Mouse (Mus musculus) embryonic facial prominence, embryonic 13.5 days (tissue): ENCODE measurements at regions not wholly inside any gene's neighbourhood (a gene's known extent, or its start where the extent isn't known, plus 50 kb on each side); places are given as distances from the start of the nearest gene placed in this dataset.

ENCODE experiments used
- ATAC-seq: fragments of 200-750 bp; cut with Nextera tagmentation; 2 replicates; pipeline ENCODE4 v1.8.0; 2017; ENCODE audit warnings: low read depth; ENCODE audit not compliant: insufficient number of reproducible peaks, insufficient read depth, low FRiP score, low TSS enrichment
- H3K27ac ChIP-seq: fragments of 300-500 bp; sonication (generic); 2 replicates; pipeline ENCODE4 v1.5.1; 2015; ENCODE audit warnings: moderate library complexity, mild to moderate bottlenecking, inconsistent platforms
- H3K27me3 ChIP-seq: fragments of 300-500 bp; sonication (generic); 2 replicates; pipeline ENCODE4 v1.6.1; 2015; ENCODE audit warnings: mild to moderate bottlenecking, inconsistent platforms
- H3K36me3 ChIP-seq: fragments of 300-500 bp; sonication (generic); 2 replicates; pipeline ENCODE4 v1.6.1; 2015; ENCODE audit warnings: mild to moderate bottlenecking, inconsistent platforms
- H3K4me1 ChIP-seq: fragments of 300-500 bp; sonication (generic); 2 replicates; pipeline ENCODE4 v1.6.1; 2015; ENCODE audit warnings: inconsistent platforms
- H3K4me2 ChIP-seq: fragments of 300-500 bp; sonication (generic); 2 replicates; pipeline ENCODE4 v1.6.1; 2015; ENCODE audit warnings: moderate library complexity, mild to moderate bottlenecking, inconsistent platforms
- H3K4me3 ChIP-seq: fragments of 300-500 bp; sonication (generic); 2 replicates; pipeline ENCODE4 v1.5.1; 2015; ENCODE audit warnings: mild to moderate bottlenecking, inconsistent platforms
- H3K9ac ChIP-seq: fragments of 300-500 bp; sonication (generic); 2 replicates; pipeline ENCODE4 v1.6.1; 2015; ENCODE audit warnings: mild to moderate bottlenecking, inconsistent platforms
- H3K9me3 ChIP-seq: fragments of 300-500 bp; sonication (generic); 2 replicates; pipeline ENCODE4 v1.6.1; 2016; ENCODE audit warnings: inconsistent platforms
- WGBS: fragments of 180-500 bp; shearing (Covaris S2); methylation state at CpG from one replicate; pipeline ENCODE4 v1.1.7; 2015; ENCODE audit warnings: mixed read lengths; 5-methylcytosine and 5-hydroxymethylcytosine counted together

- peaks cover 9% of the 10 kb centered on the region; the same call in 1 of the 2 replicates for H3K4me1 ChIP-seq
- no peaks in the 10 kb centered on the region for H3K9me3 ChIP-seq
- H3K4me2 ChIP-seq: no peak overlapping the region
- no peak overlapping the region for H3K9ac ChIP-seq
- no peaks in the 10 kb centered on the region for H3K27me3 ChIP-seq
- H3K4me3 ChIP-seq: no peak overlapping the region
- H3K27ac ChIP-seq: no peak overlapping the region
- H3K36me3 ChIP-seq: no peaks in the 10 kb centered on the region
- whole genome bisulfite sequencing: 87% methylated on average over 3 of the region's 3 CpGs
- no peak for ATAC-seq
Observed at GRCm38 (mm10) chr10:21777103-21777502, 104.9 kb upstream of the Sgk1 start.

GRCm38 (mm10) chr10:21783478-21783877 is 98.5 kb upstream of the Sgk1 start:
- Histone ChIP-seq H3K4me2 (no peak overlapping the region), H3K9me3 (no peaks in the 10 kb centered on the region), H3K36me3 (no peaks in the 10 kb centered on the region), H3K27ac (no peak overlapping the region), H3K4me3 (no peak overlapping the region), H3K9ac (no peak overlapping the region), H3K27me3 (no peaks in the 10 kb centered on the region), H3K4me1 (no peaks in the 10 kb centered on the region)
- ATAC-seq: no peak
- WGBS: 92% methylated on average over 7 of the region's 7 CpGs

GRCm38 (mm10) chr10:21785110-21785509 is 96.9 kb upstream of the Sgk1 start:
- no peak overlapping the region for H3K4me2 ChIP-seq
- 84% methylated on average over 4 of the region's 4 CpGs for WGBS
- H3K27me3 ChIP-seq: no peaks in the 10 kb centered on the region
- H3K36me3 ChIP-seq: no peaks in the 10 kb centered on the region
- no peak overlapping the region for H3K9ac ChIP-seq
- H3K4me1 ChIP-seq: peaks cover 4% of the 10 kb centered on the region; the same call in 1 of the 2 replicates
- H3K27ac ChIP-seq: no peak overlapping the region
- no peak for ATAC-seq
- H3K9me3 ChIP-seq: no peaks in the 10 kb centered on the region
- H3K4me3 ChIP-seq: no peak overlapping the region

GRCm38 (mm10) chr10:21785785-21786184 is 96.2 kb upstream of the Sgk1 start:
- Histone ChIP-seq H3K4me2 (no peak overlapping the region), H3K9ac (no peak overlapping the region), H3K27ac (no peak overlapping the region), H3K27me3 (no peaks in the 10 kb centered on the region), H3K36me3 (no peaks in the 10 kb centered on the region), H3K4me1 (peaks cover 6% of the 10 kb centered on the region; the same call in 1 of the 2 replicates), H3K9me3 (no peaks in the 10 kb centered on the region), H3K4me3 (no peak overlapping the region)
- no peak for ATAC-seq
- WGBS: 70% methylated on average over 5 of the region's 5 CpGs

- Histone ChIP-seq H3K27me3 (no peaks in the 10 kb centered on the region), H3K4me2 (no peak overlapping the region), H3K4me1 (peaks cover 10% of the 10 kb centered on the region), H3K27ac (no peak overlapping the region), H3K36me3 (no peaks in the 10 kb centered on the region), H3K4me3 (no peak overlapping the region), H3K9me3 (no peaks in the 10 kb centered on the region), H3K9ac (no peak overlapping the region)
- no peak for ATAC-seq
- 53% methylated on average over 17 of the region's 17 CpGs for WGBS
Observed at GRCm38 (mm10) chr10:21789847-21790530, 92.0 kb upstream of the Sgk1 start.

GRCm38 (mm10) chr10:21790991-21791390 is 91.0 kb upstream of the Sgk1 start:
- no peak for ATAC-seq

GRCm38 (mm10) chr10:21792431-21792830 is 89.6 kb upstream of the Sgk1 start:
- Histone ChIP-seq H3K4me2 (no peak overlapping the region), H3K27ac (no peak overlapping the region), H3K36me3 (no peaks in the 10 kb centered on the region), H3K4me3 (no peak overlapping the region), H3K9me3 (no peaks in the 10 kb centered on the region), H3K27me3 (no peaks in the 10 kb centered on the region), H3K9ac (no peak overlapping the region), H3K4me1 (peaks cover 10% of the 10 kb centered on the region)
- ATAC-seq: no peak
- 38% methylated on average over 10 of the region's 10 CpGs for WGBS

More at GRCm38 (mm10) chr10:21790991-21791390, 91.0 kb upstream of the Sgk1 start:
- Histone ChIP-seq H3K36me3 (no peaks in the 10 kb centered on the region), H3K4me3 (no peak overlapping the region), H3K4me2 (no peak overlapping the region), H3K9ac (no peak overlapping the region), H3K27ac (no peak overlapping the region), H3K9me3 (no peaks in the 10 kb centered on the region), H3K27me3 (no peaks in the 10 kb centered on the region), H3K4me1 (peaks cover 10% of the 10 kb centered on the region)
- 91% methylated on average over 3 of the region's 3 CpGs for WGBS

- Histone ChIP-seq H3K9me3 (no peaks in the 10 kb centered on the region), H3K4me1 (peaks cover 10% of the 10 kb centered on the region), H3K27ac (no peak overlapping the region), H3K27me3 (no peaks in the 10 kb centered on the region), H3K4me3 (no peak overlapping the region), H3K9ac (no peak overlapping the region), H3K36me3 (no peaks in the 10 kb centered on the region), H3K4me2 (no peak overlapping the region)
- WGBS: 71% methylated on average over 11 of the region's 11 CpGs
- ATAC-seq: no peak
Observed at GRCm38 (mm10) chr10:21793641-21794040, 88.3 kb upstream of the Sgk1 start.

GRCm38 (mm10) chr10:21796386-21796785 is 85.6 kb upstream of the Sgk1 start:
- no peaks in the 10 kb centered on the region for H3K36me3 ChIP-seq
- 93% methylated on average over 4 of the region's 4 CpGs for WGBS
- ATAC-seq: no peak
- H3K4me3 ChIP-seq: no peak overlapping the region
- no peaks in the 10 kb centered on the region for H3K4me1 ChIP-seq
- H3K27me3 ChIP-seq: no peaks in the 10 kb centered on the region
- no peak overlapping the region for H3K27ac ChIP-seq
- no peaks in the 10 kb centered on the region for H3K9me3 ChIP-seq
- no peak overlapping the region for H3K4me2 ChIP-seq
- no peak overlapping the region for H3K9ac ChIP-seq

GRCm38 (mm10) chr10:21798103-21798502 is 83.9 kb upstream of the Sgk1 start:
- no peaks in the 10 kb centered on the region for H3K9me3 ChIP-seq
- no peaks in the 10 kb centered on the region for H3K27me3 ChIP-seq
- no peak overlapping the region for H3K4me2 ChIP-seq
- no peak overlapping the region for H3K9ac ChIP-seq
- H3K4me3 ChIP-seq: no peak overlapping the region
- no peak overlapping the region for H3K27ac ChIP-seq
- no peaks in the 10 kb centered on the region for H3K36me3 ChIP-seq
- no peaks in the 10 kb centered on the region for H3K4me1 ChIP-seq
- WGBS: 66% methylated on average over 6 of the region's 6 CpGs
- ATAC-seq: no peak

- ATAC-seq: no peak
- Histone ChIP-seq H3K27ac (no peak overlapping the region), H3K27me3 (no peaks in the 10 kb centered on the region), H3K4me2 (no peak overlapping the region), H3K9ac (no peak overlapping the region), H3K36me3 (no peaks in the 10 kb centered on the region), H3K4me1 (no peaks in the 10 kb centered on the region), H3K4me3 (no peak overlapping the region), H3K9me3 (no peaks in the 10 kb centered on the region)
- WGBS: 79% methylated on average over 5 of the region's 5 CpGs
Observed at GRCm38 (mm10) chr10:21801556-21801955, 80.4 kb upstream of the Sgk1 start.

- Histone ChIP-seq H3K36me3 (no peaks in the 10 kb centered on the region), H3K4me2 (no peak overlapping the region), H3K9ac (no peak overlapping the region), H3K4me3 (no peak overlapping the region), H3K27me3 (no peaks in the 10 kb centered on the region), H3K4me1 (no peaks in the 10 kb centered on the region), H3K27ac (no peak overlapping the region), H3K9me3 (no peaks in the 10 kb centered on the region)
- no peak for ATAC-seq
Observed at GRCm38 (mm10) chr10:21803184-21803583, 78.8 kb upstream of the Sgk1 start.
